Mouse (Mus musculus): ENCODE data around the gene Wdfy3. TPM values are rescaled to one million over a fixed set of nuclear protein-coding genes. Genes with fewer than 3 reads are reported as not detected.
A peak's percentile ranks its signal among the peaks of the same experiment; 100 is the strongest.

Wdfy3 gene
- polyA plus RNA-seq, 1 experiment from 2014 or later = 26.3 TPM

- peak; percentile 74 for ATAC-seq (replicated peaks)
- Histone ChIP-seq H3K9me3 (no peaks in the 10 kb centered on the region), H3K27me3 (no peaks in the 10 kb centered on the region), H3K4me3 (no peak overlapping the region), H3K9ac (replicated peaks) (no peak overlapping the region), H3K4me2 (replicated peaks) (no peak overlapping the region), H3K4me1 (peaks cover 18% of the 10 kb centered on the region; the same call in 1 of the 2 replicates), H3K36me3 (no peaks in the 10 kb centered on the region), H3K27ac (replicated peaks) (no peak overlapping the region)
- 25% methylated on average over 8 of the region's 8 CpGs for WGBS
Measured at GRCm38 (mm10) chr5:102014235-102014634, 55.5 kb downstream of the Wdfy3 start.

- H3K9me3 ChIP-seq = no peaks in the 10 kb centered on the region
- no peak overlapping the region for H3K4me2 ChIP-seq (replicated peaks)
- WGBS = 61% methylated on average over 7 of the region's 7 CpGs
- no peaks in the 10 kb centered on the region for H3K27me3 ChIP-seq
- no peak overlapping the region for H3K27ac ChIP-seq (replicated peaks)
- H3K4me1 ChIP-seq = peaks cover 18% of the 10 kb centered on the region; the same call in 1 of the 2 replicates
- H3K36me3 ChIP-seq = no peaks in the 10 kb centered on the region
- ATAC-seq (replicated peaks) = peak; percentile 53
- no peak overlapping the region for H3K4me3 ChIP-seq
- H3K9ac ChIP-seq (replicated peaks) = no peak overlapping the region
Measured at GRCm38 (mm10) chr5:102013781-102014180, 55.9 kb downstream of the Wdfy3 start.

- ATAC-seq (replicated peaks) = no peak
- Histone ChIP-seq H3K9ac (replicated peaks) (no peak overlapping the region), H3K4me2 (replicated peaks) (no peak overlapping the region), H3K4me3 (no peak overlapping the region), H3K27me3 (no peaks in the 10 kb centered on the region), H3K9me3 (no peaks in the 10 kb centered on the region), H3K36me3 (0 out of 2 replicates have a peak, but pooled peaks cover 2% of the 10 kb centered on the region), H3K4me1 (peaks cover 18% of the 10 kb centered on the region; the same call in 1 of the 2 replicates), H3K27ac (replicated peaks) (no peak overlapping the region)
- 100% methylated on average over 2 of the region's 2 CpGs for WGBS
Measured at GRCm38 (mm10) chr5:102010961-102011360, 58.8 kb downstream of the Wdfy3 start.

GRCm38 (mm10) chr5:102009606-102010005 is 60.1 kb downstream of the Wdfy3 start:
- ATAC-seq (replicated peaks) = no peak
- 62% methylated on average over 6 of the region's 6 CpGs for WGBS

GRCm38 (mm10) chr5:102008712-102009111 is 61.0 kb downstream of the Wdfy3 start:
- H3K27ac ChIP-seq (replicated peaks) = no peak overlapping the region
- no peak overlapping the region for H3K4me2 ChIP-seq (replicated peaks)
- no peak overlapping the region for H3K4me3 ChIP-seq
- ATAC-seq (replicated peaks) = no peak
- 85% methylated on average over 7 of the region's 7 CpGs for WGBS
- no peak overlapping the region for H3K9ac ChIP-seq (replicated peaks)
- H3K4me1 ChIP-seq = peaks cover 4% of the 10 kb centered on the region; the same call in 1 of the 2 replicates
- H3K36me3 ChIP-seq = 0 out of 2 replicates have a peak, but pooled peaks cover 2% of the 10 kb centered on the region
- no peaks in the 10 kb centered on the region for H3K9me3 ChIP-seq
- no peaks in the 10 kb centered on the region for H3K27me3 ChIP-seq

More at GRCm38 (mm10) chr5:102009606-102010005, 60.1 kb downstream of the Wdfy3 start:
- no peaks in the 10 kb centered on the region for H3K27me3 ChIP-seq
- no peak overlapping the region for H3K9ac ChIP-seq (replicated peaks)
- H3K4me1 ChIP-seq = peaks cover 12% of the 10 kb centered on the region; the same call in 1 of the 2 replicates
- H3K27ac ChIP-seq (replicated peaks) = no peak overlapping the region
- 0 out of 2 replicates have a peak, but pooled peaks cover 2% of the 10 kb centered on the region for H3K36me3 ChIP-seq
- no peak overlapping the region for H3K4me2 ChIP-seq (replicated peaks)
- H3K4me3 ChIP-seq = no peak overlapping the region
- no peaks in the 10 kb centered on the region for H3K9me3 ChIP-seq

- no peak overlapping the region for H3K27ac ChIP-seq (replicated peaks)
- H3K4me1 ChIP-seq = peaks cover 3% of the 10 kb centered on the region; the same call in 1 of the 2 replicates
- H3K9ac ChIP-seq (replicated peaks) = no peak overlapping the region
- 0 out of 2 replicates have a peak, but pooled peaks cover 2% of the 10 kb centered on the region for H3K36me3 ChIP-seq
- WGBS = 91% methylated on average over 6 of the region's 6 CpGs
- no peak overlapping the region for H3K4me2 ChIP-seq (replicated peaks)
- no peaks in the 10 kb centered on the region for H3K27me3 ChIP-seq
- no peak for ATAC-seq (replicated peaks)
- H3K4me3 ChIP-seq = no peak overlapping the region
- no peaks in the 10 kb centered on the region for H3K9me3 ChIP-seq
Measured at GRCm38 (mm10) chr5:102006218-102006941, 63.3 kb downstream of the Wdfy3 start.

GRCm38 (mm10) chr5:102003371-102003770 is 66.3 kb downstream of the Wdfy3 start:
- no peaks in the 10 kb centered on the region for H3K9me3 ChIP-seq
- 0 out of 2 replicates have a peak, but pooled peaks cover 3% of the 10 kb centered on the region for H3K4me1 ChIP-seq
- H3K27me3 ChIP-seq = no peaks in the 10 kb centered on the region
- no peak overlapping the region for H3K4me2 ChIP-seq (replicated peaks)
- H3K27ac ChIP-seq (replicated peaks) = no peak overlapping the region
- no peak overlapping the region for H3K9ac ChIP-seq (replicated peaks)
- H3K36me3 ChIP-seq = 0 out of 2 replicates have a peak, but pooled peaks cover 2% of the 10 kb centered on the region
- ATAC-seq (replicated peaks) = no peak
- H3K4me3 ChIP-seq = no peak overlapping the region
- WGBS = 86% methylated on average over 3 of the region's 3 CpGs

- no peak for ATAC-seq (replicated peaks)
- Histone ChIP-seq H3K4me3 (no peak overlapping the region), H3K36me3 (no peaks in the 10 kb centered on the region), H3K4me1 (0 out of 2 replicates have a peak, but pooled peaks cover 3% of the 10 kb centered on the region), H3K27ac (replicated peaks) (no peak overlapping the region), H3K27me3 (no peaks in the 10 kb centered on the region), H3K9me3 (no peaks in the 10 kb centered on the region), H3K9ac (replicated peaks) (no peak overlapping the region), H3K4me2 (replicated peaks) (no peak overlapping the region)
- 77% methylated on average over 8 of the region's 8 CpGs for WGBS
Measured at GRCm38 (mm10) chr5:102001026-102001425, 68.7 kb downstream of the Wdfy3 start.

GRCm38 (mm10) chr5:101998971-101999370 is 70.8 kb downstream of the Wdfy3 start:
- Histone ChIP-seq H3K9me3 (no peaks in the 10 kb centered on the region), H3K9ac (replicated peaks) (no peak overlapping the region), H3K4me3 (no peak overlapping the region), H3K4me1 (0 out of 2 replicates have a peak, but pooled peaks cover 3% of the 10 kb centered on the region), H3K27ac (replicated peaks) (no peak overlapping the region), H3K36me3 (no peaks in the 10 kb centered on the region), H3K4me2 (replicated peaks) (no peak overlapping the region), H3K27me3 (no peaks in the 10 kb centered on the region)
- ATAC-seq (replicated peaks) = no peak
- WGBS = 74% methylated on average over 6 of the region's 6 CpGs

- no peak overlapping the region for H3K4me3 ChIP-seq
- whole genome bisulfite sequencing = 96% methylated on average over 11 of the region's 11 CpGs
- H3K27ac ChIP-seq (replicated peaks) = no peak overlapping the region
- no peaks in the 10 kb centered on the region for H3K9me3 ChIP-seq
- no peak overlapping the region for H3K9ac ChIP-seq (replicated peaks)
- no peak overlapping the region for H3K4me2 ChIP-seq (replicated peaks)
- ATAC-seq (replicated peaks) = no peak
- H3K27me3 ChIP-seq = no peaks in the 10 kb centered on the region
- no peaks in the 10 kb centered on the region for H3K36me3 ChIP-seq
- H3K4me1 ChIP-seq = 0 out of 2 replicates have a peak, but pooled peaks cover 3% of the 10 kb centered on the region
Measured at GRCm38 (mm10) chr5:101996036-101996735, 73.5 kb downstream of the Wdfy3 start.

- Histone ChIP-seq H3K9ac (replicated peaks) (no peak overlapping the region), H3K27me3 (no peaks in the 10 kb centered on the region), H3K9me3 (no peaks in the 10 kb centered on the region), H3K4me2 (replicated peaks) (no peak overlapping the region), H3K36me3 (no peaks in the 10 kb centered on the region), H3K27ac (replicated peaks) (no peak overlapping the region), H3K4me1 (0 out of 2 replicates have a peak, but pooled peaks cover 3% of the 10 kb centered on the region), H3K4me3 (no peak overlapping the region)
- ATAC-seq (replicated peaks) = no peak
- 94% methylated on average over 3 of the region's 3 CpGs for WGBS
Measured at GRCm38 (mm10) chr5:101995451-101995995, 74.2 kb downstream of the Wdfy3 start.

- H3K9me3 ChIP-seq = no peaks in the 10 kb centered on the region
- no peak overlapping the region for H3K4me2 ChIP-seq (replicated peaks)
- no peaks in the 10 kb centered on the region for H3K27me3 ChIP-seq
- H3K36me3 ChIP-seq = no peaks in the 10 kb centered on the region
- 0 out of 2 replicates have a peak, but pooled peaks cover 2% of the 10 kb centered on the region for H3K4me1 ChIP-seq
- H3K4me3 ChIP-seq = no peak overlapping the region
- WGBS = 30% methylated on average over 5 of the region's 5 CpGs
- H3K9ac ChIP-seq (replicated peaks) = no peak overlapping the region
- ATAC-seq (replicated peaks) = peak; percentile 37; the same call in 1 of the 2 replicates
- no peak overlapping the region for H3K27ac ChIP-seq (replicated peaks)
Measured at GRCm38 (mm10) chr5:101993996-101994395, 75.7 kb downstream of the Wdfy3 start.

Measured in forebrain, embryonic 15.5 days (tissue).